Mouse (Mus musculus) thymus, postnatal 14 days (tissue): ENCODE measurements around the gene Dnajc25.
A peak's percentile ranks its signal among the peaks of the same experiment; 100 is the strongest.

Experiments used
- DNase-seq: peaks from one replicate; pipeline ENCODE4 v3.0.0; 2021

Gene Dnajc25

GRCm38 (mm10) chr4:58994762-58995161 lies at the start of gene Dnajc25:
Gene Dnajc25, plus strand, starts transcription at chr4:58995062.
- DNase-seq = no peak

- DNase-seq = no peak
These were observed 46.5 kb upstream of the Dnajc25 start for GRCm38 (mm10) chr4:58948391-58948790.

- no peak for DNase-seq
These were observed 42.2 kb upstream of the Dnajc25 start for GRCm38 (mm10) chr4:58952630-58953029.

- DNase-seq = no peak
These were observed 33.1 kb upstream of the Dnajc25 start for GRCm38 (mm10) chr4:58961719-58962118.

GRCm38 (mm10) chr4:58963271-58963670 lies 31.6 kb upstream of the Dnajc25 start:
- DNase-seq = no peak

DNA sequence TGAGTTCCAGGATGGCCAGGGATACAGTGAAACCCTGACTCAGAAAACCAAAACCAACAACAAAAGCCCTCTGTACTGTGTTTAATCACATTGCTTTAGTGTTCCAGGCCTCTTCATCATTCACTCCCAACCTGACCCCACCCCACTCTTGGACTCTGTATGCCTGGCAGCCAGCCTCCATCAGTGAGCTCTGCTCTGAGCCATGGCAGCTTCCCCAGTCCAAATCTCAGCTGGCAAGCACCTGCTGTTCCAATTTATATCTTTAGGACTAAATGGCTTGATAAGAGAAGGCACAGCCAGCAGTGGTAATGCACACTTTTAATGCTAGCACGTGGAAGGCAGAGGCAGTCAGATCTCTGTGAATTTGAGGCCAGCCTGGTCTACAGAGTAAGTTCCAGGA lies 29.7 kb upstream of the Dnajc25 start:
- DNase-seq = no peak

DNA sequence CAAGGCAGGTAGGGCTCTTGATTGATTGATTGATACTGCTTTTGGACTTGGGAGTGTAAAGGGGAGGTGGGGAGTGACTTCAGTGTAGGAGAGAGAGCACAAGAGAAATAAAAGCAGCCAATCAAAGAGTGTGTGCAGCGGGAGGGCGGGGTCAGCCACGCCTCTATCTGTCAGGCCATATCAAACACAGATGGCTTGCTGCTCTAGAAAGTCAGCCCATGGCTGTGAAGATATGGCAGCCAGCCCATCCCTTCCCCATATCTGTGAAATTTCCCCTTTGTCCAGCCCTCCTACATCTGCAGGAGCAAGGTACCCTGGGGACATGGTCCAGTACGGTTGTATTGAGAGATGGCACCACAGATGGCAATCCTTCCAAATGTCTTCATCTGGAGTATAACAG lies 24.2 kb upstream of the Dnajc25 start:
- no peak for DNase-seq

DNA sequence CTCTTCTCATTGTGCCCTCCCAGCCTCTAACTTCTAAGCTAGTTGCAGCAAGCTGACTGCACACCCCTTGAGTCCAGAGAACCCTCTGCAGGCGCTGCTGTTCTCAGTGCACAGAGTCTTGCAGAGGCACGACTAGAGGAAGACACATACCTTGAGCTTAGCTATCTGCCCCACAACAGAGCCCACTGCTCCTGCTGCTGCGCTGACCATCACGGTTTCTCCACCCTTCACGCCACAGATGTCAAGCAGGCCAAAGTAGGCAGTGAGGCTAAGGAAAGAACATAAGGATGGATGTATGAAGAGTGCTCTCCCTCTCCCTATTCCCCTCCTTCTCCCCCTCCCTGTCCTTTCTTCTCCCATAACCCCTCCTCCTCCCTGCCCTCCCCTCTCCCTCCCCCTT lies 19.2 kb upstream of the Dnajc25 start:
- DNase-seq = no peak

DNA sequence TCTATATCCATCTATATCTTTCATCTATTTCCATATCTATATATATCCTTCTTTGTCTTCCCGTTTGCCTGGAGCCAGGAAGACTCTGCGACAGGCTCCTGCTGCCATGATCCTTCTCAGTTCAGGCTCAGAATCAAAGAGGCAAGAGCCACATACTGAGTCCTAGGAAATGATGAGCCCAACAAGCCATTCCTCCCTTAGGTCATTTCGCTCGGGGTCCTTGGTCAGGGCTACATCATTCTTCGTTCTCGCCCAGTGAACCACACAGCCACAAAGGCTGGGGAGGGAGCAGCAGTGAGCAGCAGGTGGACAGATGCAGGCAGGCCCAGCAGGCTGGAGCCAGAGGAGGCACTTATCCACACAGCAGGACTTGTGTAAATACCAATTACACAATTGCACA lies 13.4 kb upstream of the Dnajc25 start:
- DNase-seq = no peak

DNA sequence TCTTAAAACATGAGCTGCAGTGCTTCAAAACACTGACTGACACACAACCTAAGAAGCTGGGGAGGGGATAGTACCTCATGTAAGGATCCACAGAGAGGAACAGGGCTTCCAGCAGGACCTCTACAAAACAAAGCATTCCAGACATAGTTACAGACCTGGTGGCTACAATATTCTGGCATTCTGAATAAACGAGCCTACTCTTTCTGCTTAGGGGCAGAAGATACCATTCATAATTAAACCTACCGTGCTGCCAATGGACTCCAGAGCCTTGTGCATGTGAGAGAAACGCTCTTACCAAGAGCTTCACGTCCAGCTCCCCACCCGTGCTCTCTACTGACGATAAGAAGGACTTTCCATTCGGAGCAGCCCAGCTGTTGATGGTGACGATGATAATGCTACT lies 12.1 kb upstream of the Dnajc25 start:
- DNase-seq = no peak

DNA sequence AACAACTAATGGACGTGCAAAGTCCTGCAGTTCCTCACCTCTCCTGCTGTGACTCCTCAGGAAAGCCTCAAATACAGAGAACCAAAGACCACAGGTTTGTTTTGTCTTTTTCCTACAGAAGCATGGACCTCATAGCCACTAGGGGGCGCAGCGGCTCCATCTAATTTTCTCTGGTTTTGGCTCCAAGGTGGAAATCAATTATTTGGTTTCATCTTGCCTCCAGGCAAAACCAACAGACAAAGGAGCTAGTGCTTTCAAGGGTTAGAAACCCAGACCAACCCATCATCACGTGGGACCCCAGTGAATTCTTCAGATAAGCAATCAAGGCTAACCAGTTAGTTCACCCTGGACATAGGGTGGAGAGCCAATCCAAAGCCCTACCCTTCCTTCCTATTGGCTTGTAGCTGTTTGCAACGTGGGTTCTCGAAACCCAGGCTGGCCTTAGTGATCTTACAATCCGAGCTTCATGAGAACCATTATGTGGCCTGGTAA lies 9.7 kb upstream of the Dnajc25 start:
- peak; percentile 86 for DNase-seq

GRCm38 (mm10) chr4:58986540-58987190 lies 8.2 kb upstream of the Dnajc25 start, which contains the start of gene Ptgr1:
Gene Ptgr1, minus strand, starts transcription at chr4:58987119.
- peak; percentile 92 for DNase-seq

- no peak for DNase-seq
These were observed 5.5 kb upstream of the Dnajc25 start for GRCm38 (mm10) chr4:58989303-58989898.

DNA sequence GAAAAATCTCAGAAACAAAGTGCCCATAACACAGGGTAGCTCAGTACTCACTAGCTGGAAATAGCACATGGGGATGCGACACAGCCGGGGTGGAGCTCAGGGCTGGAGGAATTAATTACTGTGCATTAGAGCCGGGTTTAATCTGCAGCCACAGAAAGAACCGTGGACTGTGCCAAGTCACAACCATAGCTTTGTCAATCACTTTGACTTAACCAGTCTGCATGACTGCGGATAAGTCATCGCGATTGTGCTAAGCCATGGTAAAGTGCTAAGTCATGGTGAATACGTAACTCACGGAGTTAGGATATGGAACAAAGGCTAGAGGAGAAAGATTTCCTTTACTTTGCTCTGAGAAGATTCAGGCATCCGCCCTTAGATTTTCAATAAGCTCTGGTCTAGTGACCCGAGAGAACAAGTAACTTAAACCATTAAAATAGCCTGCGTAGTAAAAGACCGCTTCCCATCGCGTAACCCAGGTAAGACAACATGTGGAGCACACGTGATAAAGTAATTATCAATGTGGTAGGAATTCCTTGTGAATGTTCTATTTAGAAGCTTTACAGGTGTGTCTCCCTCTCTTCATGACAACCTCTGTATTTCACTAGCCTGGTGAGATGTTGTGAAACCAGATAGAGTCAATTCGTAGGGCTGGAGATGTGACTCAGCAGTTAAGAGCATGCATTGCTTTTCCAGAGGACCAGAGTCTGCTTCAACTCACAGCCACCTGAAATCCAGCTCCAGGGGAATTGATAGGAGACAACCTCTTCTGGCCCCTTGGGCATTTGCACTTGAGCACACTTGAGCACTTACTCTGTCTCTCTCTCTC lies 4.0 kb upstream of the Dnajc25 start:
- DNase-seq = no peak

DNA sequence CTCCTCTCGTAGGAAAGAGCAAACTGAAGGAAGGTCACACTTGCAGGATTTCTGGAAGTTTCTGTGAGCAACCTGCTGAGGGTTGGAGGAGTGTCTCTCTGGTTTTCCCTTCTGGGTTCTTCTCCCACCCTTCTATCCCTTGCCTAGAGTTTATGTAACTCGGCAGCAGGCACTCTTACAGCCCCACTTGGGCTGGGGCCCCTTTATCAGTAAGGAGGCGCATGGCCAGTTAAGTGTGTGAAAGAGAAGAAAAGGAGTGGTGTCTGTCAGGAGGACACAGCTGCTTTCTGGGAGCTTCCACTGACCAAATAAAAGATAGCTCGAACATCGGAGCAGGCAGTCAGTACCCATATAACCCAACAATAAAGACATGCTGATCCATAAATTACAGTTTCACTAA lies 2.7 kb upstream of the Dnajc25 start:
- DNase-seq = no peak

DNA sequence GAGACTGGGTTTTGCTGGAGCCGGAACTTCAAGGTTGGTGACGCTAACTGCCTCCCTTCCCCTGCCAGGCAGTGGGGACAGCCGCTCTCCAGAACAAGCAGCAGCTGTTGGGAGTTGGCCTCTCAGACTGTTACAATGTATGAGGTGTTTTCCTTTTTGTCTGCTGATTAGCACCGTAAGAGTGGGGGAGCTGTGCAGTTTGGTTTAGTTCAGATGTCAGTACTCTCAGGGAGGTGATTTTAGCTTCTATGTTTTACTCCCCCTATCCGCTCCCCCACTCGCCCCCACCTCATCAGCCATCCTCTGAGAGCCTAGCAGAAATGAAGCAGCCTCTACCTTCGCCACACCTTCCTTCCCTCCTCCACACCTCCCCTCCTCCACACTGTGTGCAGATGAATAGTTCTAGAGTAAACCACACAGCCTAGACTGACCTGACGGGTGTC lies 410 bp downstream of the Dnajc25 start:
- DNase-seq = no peak

DNA sequence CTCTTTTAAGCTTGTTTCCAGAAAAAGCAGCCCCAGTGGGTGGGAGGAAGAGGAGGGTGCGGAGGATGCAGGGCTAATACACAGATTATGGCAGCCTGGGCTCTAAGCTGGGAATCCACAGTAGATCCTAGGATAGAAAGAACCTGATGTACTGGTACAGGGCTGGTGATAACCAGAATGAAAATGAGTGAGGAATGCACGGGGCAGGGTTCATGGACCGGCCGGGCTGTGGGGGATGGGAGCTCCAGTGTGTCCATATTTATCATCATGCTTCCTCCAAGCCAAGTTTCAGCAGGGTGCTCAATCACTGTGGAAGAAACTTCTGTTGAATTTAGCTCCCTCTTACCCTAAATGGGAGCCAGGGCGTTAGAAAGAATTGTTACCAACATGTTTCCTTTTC lies 2.2 kb downstream of the Dnajc25 start:
- DNase-seq = no peak

- no peak for DNase-seq
These were observed 3.8 kb downstream of the Dnajc25 start for GRCm38 (mm10) chr4:58998688-58999087.

- peak; percentile 80 for DNase-seq
These were observed 4.8 kb downstream of the Dnajc25 start for GRCm38 (mm10) chr4:58999686-59000085.

DNA sequence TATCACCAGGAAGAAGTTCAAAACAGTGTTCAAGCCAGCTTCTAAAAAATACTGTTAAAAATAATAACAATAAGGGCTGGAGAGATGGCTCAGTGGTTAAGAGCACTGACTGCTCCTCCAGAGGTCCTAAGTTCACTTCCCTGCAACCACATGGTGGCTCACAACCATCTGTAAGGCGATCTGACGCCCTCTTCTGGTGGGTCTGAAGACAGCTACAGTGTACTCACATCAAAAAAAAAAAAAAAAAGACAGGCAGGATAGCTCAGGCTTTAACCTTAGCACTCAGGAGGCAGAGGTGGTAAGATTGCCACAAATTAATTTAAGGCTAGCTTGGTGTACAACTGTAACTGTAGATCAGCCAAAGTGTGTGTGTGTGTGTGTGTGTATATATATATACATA lies 5.8 kb downstream of the Dnajc25 start:
- DNase-seq = peak; percentile 72

DNA sequence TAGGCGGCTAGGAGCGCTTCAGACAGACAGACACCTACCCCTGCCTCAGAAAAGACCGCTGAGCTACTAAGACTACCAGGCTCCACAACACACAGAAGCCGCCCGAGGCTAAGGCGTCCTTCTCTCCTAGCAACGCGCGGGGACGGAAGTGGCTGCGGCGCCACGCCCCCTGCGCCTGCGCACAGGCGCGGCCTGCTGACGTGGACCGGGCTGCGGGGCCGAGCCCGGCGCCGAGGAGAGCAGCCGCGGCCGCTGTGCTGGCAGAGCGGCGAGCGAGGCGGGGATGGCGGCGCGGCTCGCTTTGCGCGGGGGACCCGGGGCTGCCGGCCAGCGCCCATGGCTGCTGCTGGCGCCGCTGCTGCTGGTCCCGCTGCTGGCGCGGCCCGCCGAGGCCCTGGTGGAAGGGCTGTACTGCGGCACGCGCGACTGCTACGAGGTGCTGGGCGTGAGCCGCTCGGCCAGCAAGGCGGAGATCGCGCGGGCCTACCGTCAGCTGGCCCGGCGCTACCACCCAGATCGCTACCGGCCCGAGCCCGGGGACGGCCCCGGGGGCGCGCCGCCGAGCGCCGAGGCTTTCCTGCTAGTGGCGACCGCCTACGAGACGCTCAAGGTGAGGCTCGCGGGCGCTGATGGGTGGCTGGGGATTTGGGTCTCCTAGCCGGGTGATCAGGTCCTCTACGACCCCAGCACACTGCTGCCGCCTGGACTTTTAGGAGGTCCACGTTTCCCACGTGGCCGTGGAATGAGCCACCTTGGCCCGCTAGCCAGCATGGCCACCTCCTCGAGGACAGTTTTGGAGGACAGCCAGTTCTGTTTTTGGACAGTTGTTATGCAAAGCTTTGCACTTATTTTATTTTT lies 8.3 kb downstream of the Dnajc25 start, which contains the start of gene Gm20503:
Gm20503 (plus strand) TSS at position 263 of the 858 bp plus-strand sequence.
- DNase-seq = peak; percentile 95

GRCm38 (mm10) chr4:59003806-59004200 lies 8.9 kb downstream of the Dnajc25 start:
- DNase-seq = no peak

- DNase-seq = no peak
These were observed 11.3 kb downstream of the Dnajc25 start for GRCm38 (mm10) chr4:59006211-59006610.
